Mouse (Mus musculus) intestine, embryonic 16.5 days (tissue): ENCODE measurements around the gene Gpr39. TPM values are rescaled to one million over a fixed set of nuclear protein-coding genes. Genes with fewer than 3 reads are reported as not detected.
A peak's percentile ranks its signal among the peaks of the same experiment; 100 is the strongest.

ENCODE experiments used
- ATAC-seq: fragments of 200-750 bp; cut with Nextera tagmentation; 2 replicates; pipeline ENCODE4 v1.8.0; 2017; ENCODE audit warnings: moderate TSS enrichment, moderate library complexity
- H3K27ac ChIP-seq: fragments of 300-500 bp; sonication (generic); 2 replicates; pipeline ENCODE4 v1.5.1; 2014; ENCODE audit warnings: mild to moderate bottlenecking, low read length
- H3K27me3 ChIP-seq: fragments of 300-500 bp; sonication (generic); replicated peaks from 2 replicates; pipeline ENCODE4 v1.6.1; 2014; ENCODE audit warnings: low read length, control low read depth, mixed read lengths; ENCODE audit not compliant: control insufficient read depth, insufficient read depth
- H3K36me3 ChIP-seq: fragments of 300-500 bp; sonication (generic); 2 replicates; pipeline ENCODE4 v1.6.1; 2014; ENCODE audit warnings: low read length, control low read depth; ENCODE audit not compliant: control insufficient read depth, insufficient read depth
- H3K4me1 ChIP-seq: fragments of 300-500 bp; sonication (generic); 2 replicates; pipeline ENCODE4 v1.6.1; 2014; ENCODE audit warnings: low read length, control low read depth, mixed read lengths; ENCODE audit not compliant: control insufficient read depth, insufficient read depth
- H3K4me2 ChIP-seq: fragments of 300-500 bp; sonication (generic); 2 replicates; pipeline ENCODE4 v1.6.1; 2014; ENCODE audit warnings: low read depth, low read length, control low read depth
- H3K4me3 ChIP-seq: fragments of 300-500 bp; sonication (generic); 2 replicates; pipeline ENCODE4 v1.5.1; 2014; ENCODE audit warnings: mild to moderate bottlenecking, low read length
- H3K9ac ChIP-seq: fragments of 300-500 bp; sonication (generic); 2 replicates; pipeline ENCODE4 v1.6.1; 2014; ENCODE audit warnings: low read depth, low read length
- H3K9me3 ChIP-seq: fragments of 300-500 bp; sonication (generic); 2 replicates; pipeline ENCODE4 v1.6.1; 2016; ENCODE audit warnings: low read length, control low read depth; ENCODE audit not compliant: control insufficient read depth
- WGBS: fragments of 180-500 bp; shearing (Covaris S2); extraction: QIAGEN DNeasy Blood & Tissue Kit; methylation state at CpG from one replicate; pipeline ENCODE4 v1.1.7; 2014; 5-methylcytosine and 5-hydroxymethylcytosine counted together
- polyA plus RNA-seq: library from polyadenylated mRNA; unstranded; fragments of >200 nt; fragmentation: Nextera tagmentation; extraction: Ambion mirVana; gene quantifications from 2 replicates; pipeline ENCODE4 v1.2.1, GENCODE M21; 2015

The Gpr39 gene
- polyA plus RNA-seq, 1 experiment from 2014 or later: 8.7 TPM

DNA sequence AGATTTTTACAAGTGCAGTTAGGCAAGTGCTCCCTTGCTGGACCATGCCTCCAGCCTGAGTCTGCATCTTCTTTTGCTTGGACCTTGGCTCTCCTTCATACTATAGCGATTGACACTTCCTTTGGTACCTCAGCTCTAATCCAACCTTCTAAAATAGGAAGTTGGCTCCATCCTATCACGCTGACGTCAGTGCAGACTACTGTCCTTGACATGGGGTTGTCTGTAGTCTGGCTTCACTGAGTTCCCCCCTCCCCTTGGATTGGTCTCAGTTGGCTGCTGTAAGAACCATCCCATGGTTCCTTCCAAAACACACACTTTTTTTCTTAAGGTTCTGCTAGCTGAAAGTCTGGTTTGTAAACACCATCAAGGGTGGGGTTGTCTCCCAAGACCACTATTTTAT lies 7.6 kb downstream of the Gpr39 start:
- no peak overlapping the region for H3K9ac ChIP-seq
- 87% methylated on average over 3 of the region's 3 CpGs for WGBS
- no peak overlapping the region for H3K27ac ChIP-seq
- ATAC-seq: no peak
- H3K27me3 ChIP-seq: no peaks in the 10 kb centered on the region
- H3K4me2 ChIP-seq: no peak overlapping the region
- H3K9me3 ChIP-seq: no peaks in the 10 kb centered on the region
- H3K36me3 ChIP-seq: no peaks in the 10 kb centered on the region
- H3K4me1 ChIP-seq: peaks cover 3% of the 10 kb centered on the region; the same call in 1 of the 2 replicates
- H3K4me3 ChIP-seq: no peak overlapping the region

- Histone ChIP-seq H3K9ac (no peak overlapping the region), H3K27me3 (no peaks in the 10 kb centered on the region), H3K4me1 (peaks cover 3% of the 10 kb centered on the region; the same call in 1 of the 2 replicates), H3K4me2 (no peak overlapping the region), H3K4me3 (no peak overlapping the region), H3K9me3 (no peaks in the 10 kb centered on the region), H3K36me3 (no peaks in the 10 kb centered on the region), H3K27ac (no peak overlapping the region)
- WGBS: 77% methylated on average over 1 of the region's 1 CpGs
- no peak for ATAC-seq
Measured at GRCm38 (mm10) chr1:125685304-125685703, 8.5 kb downstream of the Gpr39 start.

DNA sequence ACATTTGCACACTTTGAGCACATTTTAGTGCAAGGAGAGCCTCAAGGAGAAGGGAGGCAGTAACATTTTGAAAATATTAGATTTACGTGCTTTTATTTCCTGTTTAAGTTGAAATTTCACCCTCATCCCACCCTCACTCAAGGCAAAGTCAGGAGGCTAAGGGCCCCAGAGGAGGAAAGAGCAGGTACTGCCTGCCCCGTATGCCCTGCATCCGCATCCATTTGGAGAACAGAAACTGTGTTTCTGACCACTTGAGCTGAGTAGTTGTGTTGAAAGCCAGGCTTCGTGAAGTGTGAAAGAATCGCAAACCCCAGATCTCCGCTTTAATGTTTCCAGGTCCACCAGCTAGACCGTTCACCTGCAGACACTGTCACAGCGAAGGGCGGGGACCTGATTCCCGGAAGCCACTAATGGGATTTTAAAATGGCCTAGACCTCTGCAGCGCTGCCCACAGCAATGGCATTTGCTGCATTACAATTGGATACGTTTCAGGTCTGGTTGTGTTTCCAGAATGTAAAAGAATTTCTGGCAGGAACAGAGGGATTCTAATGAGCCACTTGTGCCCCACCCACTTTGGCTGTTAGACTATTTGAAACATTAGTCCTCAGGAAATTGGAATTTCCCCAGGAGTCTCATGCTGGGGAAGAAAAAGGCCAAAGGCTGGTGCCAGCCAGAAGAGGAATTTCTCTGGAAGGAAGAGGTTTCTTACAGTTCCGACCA lies 11.1 kb downstream of the Gpr39 start:
- WGBS: 80% methylated on average over 13 of the region's 13 CpGs
- no peak for ATAC-seq
- no peak overlapping the region for H3K4me2 ChIP-seq
- peaks cover 3% of the 10 kb centered on the region; the same call in 1 of the 2 replicates for H3K4me1 ChIP-seq
- H3K9ac ChIP-seq: no peak overlapping the region
- no peak overlapping the region for H3K4me3 ChIP-seq
- no peaks in the 10 kb centered on the region for H3K9me3 ChIP-seq
- no peaks in the 10 kb centered on the region for H3K27me3 ChIP-seq
- H3K36me3 ChIP-seq: no peaks in the 10 kb centered on the region
- no peak overlapping the region for H3K27ac ChIP-seq

DNA sequence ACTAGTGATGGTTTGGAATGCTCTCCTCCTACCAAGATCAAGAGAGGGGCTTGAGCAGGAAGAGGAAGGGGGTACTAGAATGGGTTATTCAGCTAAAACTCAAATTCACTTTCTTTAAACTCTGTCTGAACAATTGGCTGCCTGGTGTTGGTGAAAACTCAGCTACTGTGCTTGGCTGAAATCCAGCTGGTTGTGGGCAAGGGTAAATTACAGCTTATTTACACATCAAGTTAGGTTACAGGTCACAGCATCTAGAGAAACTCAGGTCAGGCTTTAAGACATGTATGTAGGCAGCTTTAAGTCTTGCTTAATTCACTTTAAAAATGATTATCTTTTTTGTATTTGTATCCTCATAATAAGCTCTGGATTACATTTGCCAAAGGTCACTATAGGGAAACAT lies 16.7 kb downstream of the Gpr39 start:
- H3K4me2 ChIP-seq: no peak overlapping the region
- no peak for ATAC-seq
- no peak overlapping the region for H3K4me3 ChIP-seq
- no peaks in the 10 kb centered on the region for H3K27me3 ChIP-seq
- H3K27ac ChIP-seq: no peak overlapping the region
- no peaks in the 10 kb centered on the region for H3K36me3 ChIP-seq
- peaks cover 6% of the 10 kb centered on the region for H3K4me1 ChIP-seq
- no peaks in the 10 kb centered on the region for H3K9me3 ChIP-seq
- H3K9ac ChIP-seq: no peak overlapping the region

- Histone ChIP-seq H3K27me3 (no peaks in the 10 kb centered on the region), H3K4me1 (peaks cover 6% of the 10 kb centered on the region), H3K4me2 (peak overlapping the region; percentile 31; the same call in 1 of the 2 replicates), H3K4me3 (no peak overlapping the region), H3K36me3 (no peaks in the 10 kb centered on the region), H3K9me3 (no peaks in the 10 kb centered on the region), H3K9ac (no peak overlapping the region), H3K27ac (peak overlapping the region; percentile 55; the same call in 1 of the 2 replicates)
- WGBS: 53% methylated on average over 5 of the region's 5 CpGs
- ATAC-seq: peak; percentile 96
Measured at GRCm38 (mm10) chr1:125694338-125694737, 17.5 kb downstream of the Gpr39 start.

- Histone ChIP-seq H3K36me3 (no peaks in the 10 kb centered on the region), H3K4me3 (no peak overlapping the region), H3K4me2 (no peak overlapping the region), H3K4me1 (no peaks in the 10 kb centered on the region), H3K9ac (no peak overlapping the region), H3K9me3 (no peaks in the 10 kb centered on the region), H3K27me3 (no peaks in the 10 kb centered on the region), H3K27ac (peak overlapping the region; percentile 24; the same call in 1 of the 2 replicates)
- peak; percentile 56 for ATAC-seq
- 76% methylated on average over 4 of the region's 4 CpGs for WGBS
Measured at GRCm38 (mm10) chr1:125701101-125701590, 24.4 kb downstream of the Gpr39 start.

DNA sequence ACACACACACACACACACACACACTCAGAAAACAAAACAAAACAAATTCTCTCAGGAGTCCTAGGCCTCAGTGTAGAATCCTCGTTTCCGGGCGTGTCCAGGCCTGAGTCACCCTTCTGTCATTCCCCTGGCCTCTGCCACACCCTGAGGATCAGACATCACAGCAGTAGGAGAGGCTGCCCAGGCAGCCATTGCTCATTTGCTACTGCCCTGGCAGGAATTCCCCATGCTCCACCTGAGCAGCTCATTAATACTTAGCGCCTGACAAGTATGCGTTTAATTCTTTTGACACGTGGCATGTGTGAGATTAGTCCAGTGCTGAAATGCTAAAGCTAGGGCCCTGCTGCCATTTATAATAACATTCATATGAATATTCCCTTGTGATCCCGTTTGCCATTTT lies 25.0 kb downstream of the Gpr39 start:
- Histone ChIP-seq H3K27me3 (no peaks in the 10 kb centered on the region), H3K36me3 (no peaks in the 10 kb centered on the region), H3K4me2 (no peak overlapping the region), H3K27ac (no peak overlapping the region), H3K9me3 (no peaks in the 10 kb centered on the region), H3K9ac (no peak overlapping the region), H3K4me3 (no peak overlapping the region), H3K4me1 (no peaks in the 10 kb centered on the region)
- 66% methylated on average over 7 of the region's 7 CpGs for WGBS
- peak; percentile 94 for ATAC-seq

- H3K36me3 ChIP-seq: no peaks in the 10 kb centered on the region
- H3K27ac ChIP-seq: no peak overlapping the region
- no peak overlapping the region for H3K9ac ChIP-seq
- no peak for ATAC-seq
- H3K27me3 ChIP-seq: no peaks in the 10 kb centered on the region
- no peak overlapping the region for H3K4me3 ChIP-seq
- H3K4me1 ChIP-seq: no peaks in the 10 kb centered on the region
- H3K9me3 ChIP-seq: no peaks in the 10 kb centered on the region
- 89% methylated on average over 8 of the region's 8 CpGs for WGBS
- H3K4me2 ChIP-seq: no peak overlapping the region
Measured at GRCm38 (mm10) chr1:125702326-125702725, 25.5 kb downstream of the Gpr39 start.

DNA sequence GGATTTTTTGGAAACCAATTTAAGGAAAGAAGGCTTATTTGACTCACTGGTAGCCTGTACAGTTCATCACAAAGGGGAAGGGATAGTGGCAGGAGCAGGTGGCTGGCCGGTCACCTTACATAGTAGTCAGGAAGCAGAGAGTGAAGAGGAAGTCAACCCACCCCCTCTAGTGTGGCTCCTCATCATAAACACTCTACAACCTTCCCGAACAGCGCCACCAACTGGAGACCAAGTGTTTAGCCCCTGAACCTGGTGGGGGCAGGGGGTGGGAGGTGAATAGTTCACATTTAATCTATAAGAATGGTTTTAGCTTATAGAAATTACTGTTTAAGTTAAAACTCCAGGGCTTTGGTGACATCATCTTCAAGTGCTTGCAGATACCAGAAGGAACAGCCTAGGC lies 28.6 kb downstream of the Gpr39 start:
- ATAC-seq: no peak
- Histone ChIP-seq H3K4me3 (no peak overlapping the region), H3K9me3 (no peaks in the 10 kb centered on the region), H3K27ac (no peak overlapping the region), H3K27me3 (no peaks in the 10 kb centered on the region), H3K4me1 (no peaks in the 10 kb centered on the region), H3K4me2 (no peak overlapping the region), H3K9ac (no peak overlapping the region), H3K36me3 (no peaks in the 10 kb centered on the region)
- 81% methylated on average over 3 of the region's 3 CpGs for WGBS
